Mouse (Mus musculus): ENCODE results near the gene Rwdd1. TPM values are rescaled to one million over a fixed set of nuclear protein-coding genes. Genes with fewer than 3 reads are reported as not detected.
"Not testable (repeated sequence)": the region's sequence is repeated elsewhere in the genome, so short reads cannot be mapped to it uniquely, and the experiment has no call there.

Gene Rwdd1
- 165 and 212 TPM in 2 replicates for total RNA-seq (2017)

GRCm38 (mm10) chr10:34019302-34020075, at the start of gene Rwdd1:
Gene Rwdd1 (minus strand): TSS chr10:34019624.
- peak; percentile 96 for ATAC-seq (replicated peaks; ENCODE audit: low read depth, poor library complexity, severe bottlenecking)

GRCm38 (mm10) chr10:34066591-34066990, 47.2 kb upstream of the Rwdd1 start:
- no peak for ATAC-seq (replicated peaks; ENCODE audit: low read depth, poor library complexity, severe bottlenecking)

- 0 out of 2 replicates have a peak, but pooled peaks have one; percentile 39 for ATAC-seq (replicated peaks; ENCODE audit: low read depth, poor library complexity, severe bottlenecking)
Measured at GRCm38 (mm10) chr10:34053987-34054386, 34.6 kb upstream of the Rwdd1 start.

- no peak for ATAC-seq (replicated peaks; ENCODE audit: low read depth, poor library complexity, severe bottlenecking)
Measured at GRCm38 (mm10) chr10:34044210-34044609, 24.8 kb upstream of the Rwdd1 start, which contains the start of gene Calhm4. Gene Calhm4 (minus strand): TSS chr10:34044310.

- ATAC-seq (replicated peaks; ENCODE audit: low read depth, poor library complexity, severe bottlenecking), result no peak
Measured at GRCm38 (mm10) chr10:34037401-34037800, 18.0 kb upstream of the Rwdd1 start, which contains the start of gene Trappc3l. Gene Trappc3l (plus strand): TSS chr10:34037597.

GRCm38 (mm10) chr10:34036587-34036986, 17.2 kb upstream of the Rwdd1 start:
- peak; percentile 92 for ATAC-seq (replicated peaks; ENCODE audit: low read depth, poor library complexity, severe bottlenecking)

- ATAC-seq (replicated peaks; ENCODE audit: low read depth, poor library complexity, severe bottlenecking), result peak; percentile 93
Measured at GRCm38 (mm10) chr10:34033630-34034305, 14.3 kb upstream of the Rwdd1 start.

- peak; percentile 72 for ATAC-seq (replicated peaks; ENCODE audit: low read depth, poor library complexity, severe bottlenecking)
Measured at GRCm38 (mm10) chr10:34030322-34030721, 10.9 kb upstream of the Rwdd1 start.

GRCm38 (mm10) chr10:34018746-34019301, 600 bp downstream of the Rwdd1 start:
- peak; percentile 13 for ATAC-seq (replicated peaks; ENCODE audit: low read depth, poor library complexity, severe bottlenecking)

GRCm38 (mm10) chr10:34013241-34013640, 6.2 kb downstream of the Rwdd1 start:
- no peak for ATAC-seq (replicated peaks; ENCODE audit: low read depth, poor library complexity, severe bottlenecking)

- ATAC-seq (replicated peaks; ENCODE audit: low read depth, poor library complexity, severe bottlenecking), result no peak
Measured at GRCm38 (mm10) chr10:34012581-34012980, 6.8 kb downstream of the Rwdd1 start.

GRCm38 (mm10) chr10:33998397-33998796, 21.0 kb downstream of the Rwdd1 start:
- ATAC-seq (replicated peaks; ENCODE audit: low read depth, poor library complexity, severe bottlenecking), result no peak

GRCm38 (mm10) chr10:33996686-33997085, 22.7 kb downstream of the Rwdd1 start:
- not testable (repeated sequence) for ATAC-seq (replicated peaks; ENCODE audit: low read depth, poor library complexity, severe bottlenecking)

GRCm38 (mm10) chr10:33986771-33987170, 32.7 kb downstream of the Rwdd1 start:
- peak; percentile 100 for ATAC-seq (replicated peaks; ENCODE audit: low read depth, poor library complexity, severe bottlenecking)

GRCm38 (mm10) chr10:33974781-33975494, 44.5 kb downstream of the Rwdd1 start:
- no peak for ATAC-seq (replicated peaks; ENCODE audit: low read depth, poor library complexity, severe bottlenecking)

- no peak for ATAC-seq (replicated peaks; ENCODE audit: low read depth, poor library complexity, severe bottlenecking)
Measured at GRCm38 (mm10) chr10:33952509-33952908, 66.9 kb downstream of the Rwdd1 start.

GRCm38 (mm10) chr10:33950803-33951583, 68.4 kb downstream of the Rwdd1 start, which contains the start of gene Zup1:
Gene Zup1 (minus strand): TSS chr10:33951269.
- ATAC-seq (replicated peaks; ENCODE audit: low read depth, poor library complexity, severe bottlenecking), result peak; percentile 98
